Mouse (Mus musculus): ENCODE measurements at regions not wholly inside any gene's neighbourhood (a gene's known extent, or its start where the extent isn't known, plus 50 kb on each side); places are given as distances from the start of the nearest gene placed in this dataset.

- DNase-seq: no peak
Measured at GRCm38 (mm10) chr4:45746451-45746850, 52.4 kb upstream of the Aldh1b1 start.

- DNase-seq: no peak
Measured at GRCm38 (mm10) chr4:45745746-45746145, 53.1 kb upstream of the Aldh1b1 start.

GRCm38 (mm10) chr4:45744849-45745407, 53.9 kb upstream of the Aldh1b1 start:
- no peak for DNase-seq

GRCm38 (mm10) chr4:45740779-45741365, 58.0 kb upstream of the Aldh1b1 start:
- DNase-seq: no peak

GRCm38 (mm10) chr4:45740319-45740718, 58.5 kb upstream of the Aldh1b1 start:
- no peak for DNase-seq

GRCm38 (mm10) chr4:45739696-45740095, 59.1 kb upstream of the Aldh1b1 start:
- DNase-seq: no peak

- no peak for DNase-seq
Measured at GRCm38 (mm10) chr4:45739168-45739567, 59.7 kb upstream of the Aldh1b1 start.

GRCm38 (mm10) chr4:45738746-45739145, 60.1 kb upstream of the Aldh1b1 start:
- no peak for DNase-seq

- DNase-seq: no peak
Measured at GRCm38 (mm10) chr4:45736215-45736815, 62.5 kb upstream of the Aldh1b1 start.

- no peak for DNase-seq
Measured at GRCm38 (mm10) chr4:45734011-45734410, 64.8 kb upstream of the Aldh1b1 start.

GRCm38 (mm10) chr4:45730862-45731831, 67.7 kb upstream of the Aldh1b1 start:
- DNase-seq: no peak

- no peak for DNase-seq
Measured at GRCm38 (mm10) chr4:45729801-45730200, 69.0 kb upstream of the Aldh1b1 start.

GRCm38 (mm10) chr4:45728825-45729224, 70.0 kb upstream of the Aldh1b1 start:
- no peak for DNase-seq

- no peak for DNase-seq
Measured at GRCm38 (mm10) chr4:45727915-45728314, 70.9 kb upstream of the Aldh1b1 start.

GRCm38 (mm10) chr4:45727474-45727873, 71.3 kb upstream of the Aldh1b1 start:
- no peak for DNase-seq

- no peak for DNase-seq
Measured at GRCm38 (mm10) chr4:45726783-45727182, 72.0 kb upstream of the Aldh1b1 start.

GRCm38 (mm10) chr4:45725055-45725910, 73.5 kb upstream of the Aldh1b1 start:
- no peak for DNase-seq

GRCm38 (mm10) chr4:45720352-45720751, 78.5 kb upstream of the Aldh1b1 start:
- DNase-seq: no peak

GRCm38 (mm10) chr4:45719564-45719963, 79.3 kb upstream of the Aldh1b1 start:
- DNase-seq: no peak

- no peak for DNase-seq
Measured at GRCm38 (mm10) chr4:45715878-45716277, 82.9 kb upstream of the Aldh1b1 start.

GRCm38 (mm10) chr4:45713837-45714508, 84.8 kb upstream of the Aldh1b1 start:
- no peak for DNase-seq
